ENCODE assay signal across 15 mouse cellular contexts in the genomic region with DNA sequence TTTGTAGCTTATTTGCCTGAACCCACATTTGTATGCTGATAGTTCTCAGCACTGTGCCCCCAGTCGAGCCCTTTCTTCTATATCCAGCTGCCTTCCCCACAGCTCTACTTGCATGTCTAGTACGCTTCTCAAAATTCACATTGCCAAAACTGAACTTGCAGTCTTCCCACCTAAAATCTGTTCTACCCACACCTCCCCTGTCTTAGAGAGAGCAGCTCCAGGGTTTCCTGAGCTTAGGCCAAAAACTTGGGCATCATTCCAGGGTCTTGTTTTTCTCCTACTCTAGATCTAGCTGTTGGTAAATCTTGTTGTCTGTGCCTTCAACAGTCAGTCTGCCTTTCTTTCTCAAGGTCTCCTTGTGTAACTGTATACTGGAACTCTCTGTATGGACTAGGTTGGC. TPM values are rescaled to one million over a fixed set of nuclear protein-coding genes. Genes with fewer than 3 reads are reported as not detected.
DNase-seq lines count a peak whose midpoint lies in the region.
"Had no signal": no experiment of that assay in that cellular context is flagged by ENCODE, and none has a peak within 500 bp of the region (broad histone marks: within the 10 kb centered on the region; RNA-seq: fewer than 3 reads in every experiment).

No protein-coding gene starts in this region.

- peak; percentile 25 to 44 for DNase-seq in layer of hippocampus, adult 8-10 months (ENCODE audit: low spot score in 2 of 2)
- DNase-seq in layer of hippocampus, postnatal 36 days, result no peak
- DNase-seq in frontal cortex, postnatal 36 days (ENCODE audit: low spot score in 2 of 2), result peak; percentile 55 to 83
- DNase-seq in left cerebral cortex, adult 18-20 months (ENCODE audit: low spot score in 2 of 2), result peak; percentile 61 to 69
- DNase-seq in right cerebral cortex, postnatal 10 days (ENCODE audit: low spot score in 2 of 2), result peak; percentile 60 to 68
- no peak for DNase-seq in cerebellum, adult 9-10 months
- DNase-seq in yolk sac, embryonic 10.5 days (ENCODE audit: low spot score), result no peak
- DNase-seq: adrenal gland, postnatal 25 days; cerebellum, adult 11 months; cerebellum, postnatal 10 days; gastrocnemius, postnatal 14 days; kidney, postnatal 25 days; liver, embryonic 13.5 days; lung, adult 2 months; lung, postnatal 14 days had no signal

RNA-seq across cellular contexts. Expression of a gene that starts 5.3 kb away (rescaled TPM):
- total RNA-seq in layer of hippocampus, adult 8-10 months (2022), result 10 to 100 TPM; 75.3 to 86.2 (median 80.2) TPM
- 10 to 100 TPM; 69.0 to 76.2 TPM for total RNA-seq in layer of hippocampus, postnatal 36 days (2021)
- 100 to 1,000 TPM; 144 to 147 TPM for total RNA-seq in left cerebral cortex, adult 18-20 months (2021)

RNA-seq across cellular contexts. Expression of a gene that starts 5.4 kb away (rescaled TPM):
- 10 to 100 TPM; 19.4 to 28.1 (median 23.6) TPM for total RNA-seq in layer of hippocampus, adult 8-10 months (2022)
- total RNA-seq in layer of hippocampus, postnatal 36 days (2021), result 10 to 100 TPM; 19.9 to 25.7 TPM
- 10 to 100 TPM; 23.9 to 26.5 TPM for total RNA-seq in left cerebral cortex, adult 18-20 months (2021)

Comparison
In these comparisons a context has a peak if more than half of its experiments do, and no peak if none do; other contexts are left out.
1. DNase-seq: peak in layer of hippocampus, adult 8-10 months (2 of 2), frontal cortex, postnatal 36 days (2 of 2), left cerebral cortex, adult 18-20 months (2 of 2) and right cerebral cortex, postnatal 10 days (2 of 2); none in layer of hippocampus, postnatal 36 days (0 of 2), cerebellum, adult 9-10 months (single experiment) and yolk sac, embryonic 10.5 days (single experiment).